Mouse (Mus musculus) left cerebral cortex, postnatal 14 days (tissue): ENCODE data around the gene Dchs2. TPM values are rescaled to one million over a fixed set of nuclear protein-coding genes. Genes with fewer than 3 reads are reported as not detected.
"Not testable (repeated sequence)": the region's sequence is repeated elsewhere in the genome, so short reads cannot be mapped to it uniquely, and the experiment has no call there.

Experiments
- DNase-seq, 2 experiments: peaks; one replicate each; pipeline ENCODE4 v3.0.0; 2021 to 2022; ENCODE audit warnings: low spot score in 2 of 2, mixed read lengths in 1 of 2
- intact Hi-C: fragments of 180-260 bp; cut with DNase I; formaldehyde crosslinking; loops from one replicate; pipeline ENCODE4 v1.15.1; 2025
- long read RNA-seq, 2 experiments: library from polyadenylated mRNA; stranded (forward); transcript quantifications; one replicate each; pipeline ENCODE4 v2.0.0; 2021
- total RNA-seq, 2 experiments: library from RNA; stranded (reverse); gene quantifications; 2 replicates each; pipeline ENCODE4 v1.2.3; 2021

Dchs2 gene
- 1 to 10 TPM; 2.2 to 4.3 TPM for total RNA-seq
- long read RNA-seq, experiment 1, result 0 reads
- long read RNA-seq, experiment 2, result 0 reads

GRCm38 (mm10) chr3:83127726-83128448 lies at the start of gene Dchs2:
Gene Dchs2, plus strand, starts transcription at chr3:83127948.
- DNase-seq, result no peak

DNA sequence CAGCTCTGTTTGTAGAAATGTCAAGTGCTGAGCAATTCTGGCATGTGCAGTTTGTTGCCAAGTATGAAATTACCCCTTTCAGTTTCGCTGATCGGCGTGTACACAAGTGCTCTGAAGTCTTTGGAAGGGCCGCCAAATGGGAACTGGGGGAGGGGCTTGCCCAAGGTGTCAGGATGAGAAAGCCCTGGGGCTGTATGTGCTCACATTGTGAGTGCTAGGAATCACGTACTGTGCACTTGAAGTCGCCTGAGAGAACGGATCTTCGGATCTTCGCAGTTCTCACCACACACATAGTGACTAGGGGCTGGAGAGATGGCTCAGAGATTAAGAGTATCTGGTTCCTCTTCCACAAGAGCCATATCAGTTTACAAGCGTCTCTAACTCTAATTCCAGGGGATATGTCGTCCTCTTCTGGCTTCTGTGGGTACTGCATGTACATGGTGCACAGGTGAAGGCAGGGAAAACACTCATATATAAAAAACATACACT lies 47.1 kb upstream of the Dchs2 start:
- intact Hi-C loops, result no loop called here
- peak; percentile 46 to 67 for DNase-seq

More at GRCm38 (mm10) chr3:83127726-83128448, at the start of gene Dchs2:
- intact Hi-C loops, result no loop called here

DNA sequence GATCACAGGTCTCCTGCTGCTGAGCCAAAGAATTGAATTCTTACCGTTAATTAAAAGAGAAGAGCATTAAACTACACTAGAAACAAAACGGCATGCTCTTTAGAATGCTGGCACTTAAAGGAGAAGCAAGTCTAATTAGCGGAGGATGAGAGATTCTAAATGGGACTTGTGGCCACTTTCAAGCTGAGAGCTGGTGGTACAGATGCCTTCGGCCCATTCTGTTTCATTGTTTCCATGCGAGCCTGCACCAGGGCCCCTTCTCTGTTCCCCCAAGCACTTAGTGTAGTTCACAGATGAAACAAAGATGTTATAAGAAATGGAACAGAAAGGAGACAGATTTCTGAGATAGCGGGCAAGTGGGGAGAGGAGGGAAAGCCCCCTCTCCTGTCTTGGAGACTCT lies 30.2 kb upstream of the Dchs2 start:
- no peak for DNase-seq
- intact Hi-C loops, result no loop called here

DNA sequence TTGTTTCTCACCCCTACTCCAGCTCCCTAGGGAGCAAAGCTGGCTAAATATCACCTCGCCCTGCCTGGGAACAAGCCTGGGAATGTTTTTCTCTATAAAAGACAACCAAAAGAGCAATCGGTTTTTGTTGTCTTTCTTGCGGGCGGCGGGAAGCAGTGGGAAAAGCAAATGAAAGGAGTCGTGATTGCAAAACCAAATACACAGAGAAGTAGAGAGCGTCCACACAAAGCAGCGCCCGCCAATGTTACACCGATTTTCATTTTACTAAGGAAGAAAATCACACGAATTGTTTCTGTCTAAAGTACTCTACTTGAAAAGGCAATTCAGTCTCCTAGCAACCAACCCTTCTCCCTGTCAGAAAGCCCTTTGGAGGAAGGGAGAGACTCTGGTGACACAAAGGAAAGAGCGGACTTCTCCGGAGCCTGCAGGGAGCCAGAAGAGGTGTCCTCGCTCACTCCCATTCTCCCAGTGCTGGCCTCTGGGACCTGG lies 29.2 kb upstream of the Dchs2 start:
- peak; percentile 14 to 34 for DNase-seq
- intact Hi-C loops, result no loop called here

DNA sequence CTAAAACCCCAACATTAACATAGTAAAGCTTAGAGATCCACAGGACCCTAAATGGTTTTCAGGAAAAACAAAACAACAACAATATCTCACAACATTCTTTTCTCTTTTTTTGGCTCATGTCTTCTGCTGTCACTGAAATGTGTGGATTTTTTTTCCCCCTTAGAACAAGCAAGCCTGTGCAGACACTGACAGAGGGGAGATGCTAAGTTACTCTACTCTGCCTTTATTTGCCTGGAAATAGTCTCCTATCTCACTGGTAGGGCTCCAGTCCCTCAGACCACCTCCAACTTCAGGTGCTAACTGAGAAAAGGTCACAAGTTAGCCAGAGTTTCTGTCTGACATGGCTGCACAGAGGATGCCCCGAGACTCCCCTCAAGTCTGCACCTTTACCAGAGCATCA lies 28.6 kb upstream of the Dchs2 start:
- no peak for DNase-seq
- intact Hi-C loops, result no loop called here

- DNase-seq, result no peak
- intact Hi-C loops, result no loop called here
Measured at GRCm38 (mm10) chr3:83099651-83100050, 28.1 kb upstream of the Dchs2 start.

GRCm38 (mm10) chr3:83102286-83102685 lies 25.5 kb upstream of the Dchs2 start:
- intact Hi-C loops, result no loop called here
- no peak for DNase-seq

DNA sequence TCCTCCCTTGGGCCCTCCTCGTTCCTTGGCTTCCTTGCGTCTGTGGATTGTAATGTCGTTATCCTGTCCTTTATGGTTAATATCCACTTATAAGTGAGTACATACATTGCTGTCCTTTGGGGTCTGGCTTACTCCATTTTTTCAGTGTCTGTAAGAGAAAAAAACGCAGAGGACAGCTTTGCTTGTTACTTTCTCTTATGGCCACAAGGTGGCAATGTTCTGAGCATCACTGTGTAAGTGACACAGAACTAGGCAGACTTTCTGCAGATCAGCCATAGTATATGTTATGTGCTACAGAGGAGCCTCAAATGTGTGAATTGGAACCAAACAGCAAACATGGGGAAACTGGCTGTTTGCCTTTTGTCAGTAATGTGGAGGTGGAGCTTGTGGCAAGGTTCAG lies 17.6 kb upstream of the Dchs2 start:
- DNase-seq, result peak in 1 of 2 experiments; percentile 43
- intact Hi-C loops, result loop anchor here (2.0 kb wide), 2 partner anchors 113 to 163 kb away; no protein-coding TSS in a partner anchor

- intact Hi-C loops, result loop anchor here (2.0 kb wide), 2 partner anchors 111 to 161 kb away; no protein-coding TSS in a partner anchor
- DNase-seq, result no peak
Measured at GRCm38 (mm10) chr3:83111485-83112261, 16.1 kb upstream of the Dchs2 start.

GRCm38 (mm10) chr3:83112869-83113268 lies 14.9 kb upstream of the Dchs2 start:
- intact Hi-C loops, result no loop called here
- no peak for DNase-seq

- no peak for DNase-seq
- intact Hi-C loops, result no loop called here
Measured at GRCm38 (mm10) chr3:83114946-83115345, 12.8 kb upstream of the Dchs2 start.

GRCm38 (mm10) chr3:83117592-83117991 lies 10.2 kb upstream of the Dchs2 start:
- intact Hi-C loops, result no loop called here
- DNase-seq, result no peak

GRCm38 (mm10) chr3:83123945-83124344 lies 3.8 kb upstream of the Dchs2 start:
- intact Hi-C loops, DNase-seq: not testable (repeated sequence)

DNA sequence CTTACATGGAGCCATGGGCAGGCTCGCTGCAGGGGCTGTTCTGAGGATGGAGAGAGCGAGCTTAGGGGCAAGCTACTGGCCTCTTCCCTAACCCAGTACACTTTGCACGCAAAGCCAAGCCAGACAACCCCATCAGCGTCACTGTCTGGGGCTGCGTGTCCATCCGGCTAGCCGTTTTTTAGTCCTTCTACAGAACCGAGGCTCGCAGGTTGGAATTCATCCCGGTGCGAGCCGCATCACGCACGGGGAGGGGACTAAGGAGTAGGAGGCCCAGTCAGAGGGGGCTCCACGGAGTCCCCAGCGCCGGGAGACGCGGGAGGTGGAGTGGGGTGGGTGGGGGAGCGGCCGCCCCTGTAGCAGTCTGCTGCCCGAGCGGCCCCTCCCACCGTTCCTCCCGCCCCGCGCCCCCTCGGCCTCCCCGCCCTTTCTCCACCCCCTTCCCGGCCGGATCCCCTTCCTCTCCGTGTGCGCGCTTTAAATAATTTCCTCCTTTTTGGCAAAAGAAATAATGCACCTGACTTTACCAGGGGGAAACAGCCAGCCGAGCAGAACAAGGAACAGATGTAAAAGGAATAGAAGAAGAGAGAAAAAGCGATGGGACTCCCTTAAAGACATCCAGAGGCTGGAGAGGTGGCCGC lies 541 bp upstream of the Dchs2 start:
- no peak for DNase-seq
- intact Hi-C loops, result no loop called here

DNA sequence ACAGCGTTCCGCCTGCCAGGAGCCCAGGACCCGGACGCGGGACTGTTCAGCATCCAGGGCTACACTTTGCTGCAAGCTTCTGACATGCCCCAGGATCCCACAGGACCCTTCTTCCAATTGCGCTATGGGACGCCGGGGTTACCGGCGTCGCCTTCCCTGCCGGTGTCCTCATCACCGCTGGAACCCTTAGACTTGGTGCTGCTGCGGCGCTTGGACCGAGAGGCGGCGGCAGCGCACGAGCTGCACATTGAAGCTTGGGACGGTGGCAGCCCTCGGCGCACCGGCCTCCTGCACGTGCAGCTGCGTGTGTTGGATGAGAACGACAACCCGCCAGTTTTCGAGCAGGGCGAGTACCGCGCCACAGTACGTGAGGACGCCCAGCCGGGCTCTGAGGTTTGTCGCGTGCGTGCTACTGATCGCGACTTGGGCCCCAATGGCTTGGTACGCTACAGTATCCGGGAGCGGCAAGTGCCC lies 738 bp downstream of the Dchs2 start:
- DNase-seq, result peak in 1 of 2 experiments; percentile 31
- intact Hi-C loops, result no loop called here

- intact Hi-C loops, result no loop called here
- DNase-seq, result no peak
Measured at GRCm38 (mm10) chr3:83129151-83129550, 1.4 kb downstream of the Dchs2 start.

- intact Hi-C loops, result no loop called here
- DNase-seq, result no peak
Measured at GRCm38 (mm10) chr3:83136413-83136812, 8.7 kb downstream of the Dchs2 start.

DNA sequence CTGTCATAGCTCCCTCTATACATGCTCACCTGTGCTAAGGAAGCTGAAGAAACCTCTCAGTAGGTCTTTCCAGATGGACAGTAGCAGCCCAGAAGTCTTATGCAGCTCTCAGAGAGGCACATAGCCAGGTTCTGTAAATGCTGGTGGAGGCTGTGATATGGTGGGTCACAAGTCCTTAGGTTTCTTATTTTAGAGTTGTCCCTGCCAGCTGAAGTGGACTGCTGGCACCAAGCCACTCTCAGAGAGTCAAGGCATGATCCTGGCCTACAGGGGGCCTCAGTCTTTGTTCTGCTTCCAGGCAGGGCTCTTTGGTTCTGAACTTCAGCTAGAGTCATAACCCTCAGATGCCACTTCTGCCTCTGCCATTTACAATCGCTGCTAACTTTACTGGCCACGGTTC lies 11.1 kb downstream of the Dchs2 start:
- intact Hi-C loops, result no loop called here
- no peak for DNase-seq

DNA sequence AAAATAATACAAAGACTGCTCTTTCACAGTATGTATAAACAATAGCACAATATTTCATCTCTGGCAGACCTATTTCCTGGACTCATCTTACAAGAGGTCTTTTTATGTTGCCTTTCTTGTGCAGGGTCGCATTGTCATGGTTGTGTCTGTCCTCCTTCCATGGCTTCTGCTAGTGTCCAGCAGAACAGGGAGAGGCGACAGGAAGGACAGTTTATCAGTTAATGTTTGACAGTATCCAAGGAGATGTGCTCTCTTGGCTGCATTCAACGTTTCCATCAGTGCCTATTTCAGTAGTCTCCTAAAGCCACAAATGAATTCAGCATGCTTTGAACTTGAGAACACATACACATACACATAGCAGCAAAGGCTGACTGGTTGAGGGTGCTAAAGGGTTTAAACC lies 17.9 kb downstream of the Dchs2 start:
- intact Hi-C loops, result no loop called here

More for the DNA sequence above, 17.9 kb downstream of the Dchs2 start:
- no peak for DNase-seq
